In the genomic region with DNA sequence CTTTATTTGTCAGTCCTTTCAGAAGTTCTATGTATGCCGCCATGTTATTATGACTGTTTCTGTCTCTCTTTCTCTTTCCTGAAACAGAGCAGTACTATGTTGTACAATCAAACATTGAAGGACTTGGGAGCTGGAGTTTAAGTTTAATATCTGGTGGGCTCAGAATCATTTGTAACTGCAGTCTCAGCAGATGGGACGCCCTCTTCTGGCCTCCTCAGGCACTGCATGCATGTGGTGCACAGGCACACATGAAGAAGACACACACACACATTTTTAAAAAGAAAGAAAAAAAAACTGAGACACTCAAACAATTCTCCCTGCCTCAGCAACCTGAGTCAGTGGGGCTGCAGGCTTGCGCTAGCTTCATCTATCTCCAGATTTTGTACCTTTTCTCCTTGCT, we compare ENCODE assay signal across 1 mouse cellular context.
TF ChIP-seq lines count a peak whose summit lies in the region.

No protein-coding gene starts in this region.

TF ChIP-seq in MEL, 35 proteins besides CTCF, POLR2A, EP300 and RAD21:
- TF ChIP-seq POLR2AphosphoS5 (IDR thresholded peaks at IDR 0.05; ENCODE audit: borderline replicate concordance, low read depth, low read length) (no peak), KAT2A (conservative IDR thresholded peaks at IDR 0.05; ENCODE audit: low read depth, low read length) (no peak), SMC3 (IDR thresholded peaks at IDR 0.05; ENCODE audit: low read depth, low read length) (no peak), POLR2AphosphoS2 (IDR thresholded peaks at IDR 0.05; ENCODE audit: low read length) (no peak), GABPA (IDR thresholded peaks at IDR 0.05; ENCODE audit: low read depth, low read length) (no peak), E2F4 (IDR thresholded peaks at IDR 0.05; ENCODE audit: borderline replicate concordance, low read depth, low read length) (no peak), ELF1 (IDR thresholded peaks at IDR 0.05; ENCODE audit: low read depth, low read length) (no peak), NRF1 (IDR thresholded peaks at IDR 0.05; ENCODE audit: insufficient read depth, low read depth, low read length, poor library complexity, severe bottlenecking) (no peak), CHD2 (IDR thresholded peaks at IDR 0.05; ENCODE audit: low read length) (no peak), GATA1 (IDR thresholded peaks at IDR 0.05; ENCODE audit: low read depth, low read length) (no peak), TBP (IDR thresholded peaks at IDR 0.05; ENCODE audit: low read depth, low read length) (no peak), MAZ (IDR thresholded peaks at IDR 0.05; ENCODE audit: low read depth, low read length) (no peak), JUND (IDR thresholded peaks at IDR 0.05; ENCODE audit: low read depth, low read length) (no peak), HCFC1 (IDR thresholded peaks at IDR 0.05; ENCODE audit: low read depth, low read length) (no peak), MXI1 (IDR thresholded peaks at IDR 0.05; ENCODE audit: low read depth, low read length) (no peak), SIN3A (IDR thresholded peaks at IDR 0.05; ENCODE audit: low read length) (no peak), MYC (IDR thresholded peaks at IDR 0.05; ENCODE audit: low read depth, low read length) (no peak), MAX (IDR thresholded peaks at IDR 0.05; ENCODE audit: low read length) (no peak)
